In the genomic region with DNA sequence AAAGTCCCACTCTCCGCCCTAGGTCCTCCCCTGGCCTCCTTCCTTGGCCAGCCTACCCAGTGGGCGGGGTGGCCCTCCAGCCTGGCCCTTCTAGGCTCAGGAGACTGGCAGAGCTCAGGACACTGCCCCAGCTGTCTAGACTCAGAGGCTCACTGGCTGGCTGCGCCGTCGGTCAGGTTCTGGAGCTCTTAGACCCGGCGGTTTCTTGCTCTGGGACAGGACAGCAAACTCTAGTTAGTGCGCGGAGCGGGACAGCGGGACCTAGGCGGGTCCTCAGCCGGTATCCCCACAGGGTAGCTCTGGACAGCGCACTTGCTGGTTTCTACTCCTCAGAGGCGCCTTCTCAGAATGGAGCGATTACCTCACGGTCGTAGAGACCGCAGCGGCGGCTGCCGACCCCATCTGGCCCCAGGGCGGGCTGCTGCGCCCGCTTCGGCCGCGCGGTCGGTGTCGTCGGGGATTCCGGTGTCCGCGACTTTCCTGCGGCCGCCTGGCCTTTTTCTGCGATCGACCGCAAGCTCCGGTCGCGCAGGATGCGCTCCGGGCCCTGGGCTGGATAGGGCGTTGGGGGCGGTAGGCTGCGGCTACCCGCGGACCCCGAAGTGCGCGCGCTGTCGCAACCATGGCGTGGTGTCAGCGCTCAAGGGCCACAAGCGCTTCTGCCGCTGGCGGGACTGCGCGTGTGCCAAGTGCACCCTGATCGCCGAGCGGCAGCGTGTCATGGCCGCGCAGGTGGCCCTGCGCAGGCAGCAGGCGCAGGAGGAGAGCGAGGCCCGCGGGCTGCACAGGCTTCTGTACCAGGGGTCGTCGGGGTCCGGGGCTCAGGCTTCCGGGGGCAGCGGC, we compare ENCODE assay signal across 8 mouse cellular contexts. TPM values are rescaled to one million over a fixed set of nuclear protein-coding genes. Genes with fewer than 3 reads are reported as not detected.
DNase-seq lines count a peak whose midpoint lies in the region; ATAC-seq and TF ChIP-seq lines count a peak whose summit lies in the region.

No protein-coding gene starts in this region.

- H3K27me3 ChIP-seq in lung, embryonic 16.5 days (ENCODE audit: control insufficient read depth, insufficient read depth, low read depth, low read length), result peaks cover 36% of the 10 kb centered on the region
- H3K27me3 ChIP-seq in heart, embryonic 13.5 days (replicated peaks), result peaks cover 54% of the 10 kb centered on the region
- peaks cover 58% of the 10 kb centered on the region for H3K27me3 ChIP-seq in kidney, embryonic 15.5 days
- H3K27me3 ChIP-seq in stomach, postnatal 0 days (ENCODE audit: control insufficient read depth, insufficient read depth, low read length), result peaks cover 6% of the 10 kb centered on the region; the same call in 1 of the 2 replicates

- no peak for TF ChIP-seq CTCF in brain, embryonic 14.5 days (IDR thresholded peaks at IDR 0.05; ENCODE audit: borderline replicate concordance, extremely low read depth, insufficient read depth, insufficient read length)
- no peak for TF ChIP-seq CTCF in stomach, postnatal 0 days (IDR thresholded peaks at IDR 0.05; ENCODE audit: low read depth)

- TF ChIP-seq POLR2A in brain, embryonic 14.5 days (IDR thresholded peaks at IDR 0.05; ENCODE audit: borderline replicate concordance, extremely low read depth, insufficient read depth, insufficient read length, poor library complexity, severe bottlenecking), result no peak

- DNase-seq in lung, postnatal 14 days, result no peak
- peak; percentile 77 for DNase-seq in brain, embryonic 14.5 days (ENCODE audit: low read depth)
- DNase-seq in mesoderm, embryonic 11.5 days (ENCODE audit: low read depth, low spot score), result peak; percentile 48
- peak; percentile 72 for DNase-seq in stomach, postnatal 0 days (ENCODE audit: low spot score)

- peak overlapping the region; percentile 67 for H3K4me2 ChIP-seq in lung, embryonic 16.5 days (ENCODE audit: low read depth, low read length)
- H3K4me2 ChIP-seq in heart, embryonic 13.5 days, result peak overlapping the region; percentile 90
- peak overlapping the region; percentile 78 for H3K4me2 ChIP-seq in kidney, embryonic 15.5 days
- H3K4me2 ChIP-seq in stomach, postnatal 0 days (replicated peaks; ENCODE audit: low read depth), result peak overlapping the region; percentile 77

- no peak for TF ChIP-seq EP300 in stomach, postnatal 0 days (optimal IDR thresholded peaks at IDR 0.05)

- H3K9me3 ChIP-seq in lung, embryonic 16.5 days (ENCODE audit: control insufficient read depth, low read length), result no peaks in the 10 kb centered on the region
- no peaks in the 10 kb centered on the region for H3K9me3 ChIP-seq in heart, embryonic 13.5 days
- no peaks in the 10 kb centered on the region for H3K9me3 ChIP-seq in kidney, embryonic 15.5 days (replicated peaks)
- H3K9me3 ChIP-seq in stomach, postnatal 0 days (ENCODE audit: control insufficient read depth, low read length), result no peaks in the 10 kb centered on the region

- no peak overlapping the region for H3K9ac ChIP-seq in lung, embryonic 16.5 days (ENCODE audit: low read length)
- peak overlapping the region; percentile 75 for H3K9ac ChIP-seq in heart, embryonic 13.5 days
- H3K9ac ChIP-seq in kidney, embryonic 15.5 days, result peak overlapping the region; percentile 27; the same call in 1 of the 2 replicates
- H3K9ac ChIP-seq in stomach, postnatal 0 days (ENCODE audit: low read length), result peak overlapping the region; percentile 35; the same call in 1 of the 2 replicates

- H3K36me3 ChIP-seq in lung, embryonic 16.5 days (ENCODE audit: control insufficient read depth, insufficient read depth, low read length), result no peaks in the 10 kb centered on the region
- H3K36me3 ChIP-seq in heart, embryonic 13.5 days, result no peaks in the 10 kb centered on the region
- no peaks in the 10 kb centered on the region for H3K36me3 ChIP-seq in kidney, embryonic 15.5 days
- H3K36me3 ChIP-seq in stomach, postnatal 0 days (ENCODE audit: control insufficient read depth, insufficient read depth, low read length), result no peaks in the 10 kb centered on the region

- under 1% methylated on average over 78 of the region's 78 CpGs for WGBS in lung, embryonic 16.5 days
- WGBS in heart, embryonic 13.5 days, result under 1% methylated on average over 78 of the region's 78 CpGs
- under 1% methylated on average over 78 of the region's 78 CpGs for WGBS in kidney, embryonic 15.5 days
- 1% methylated on average over 63 of the region's 78 CpGs for WGBS in stomach, postnatal 0 days

- ATAC-seq in lung, embryonic 16.5 days (ENCODE audit: low read depth), result peak; percentile 71
- peak; percentile 54; the same call in 1 of the 2 replicates for ATAC-seq in heart, embryonic 13.5 days (ENCODE audit: extremely low read depth, insufficient number of reproducible peaks, low FRiP score, low TSS enrichment)
- ATAC-seq in kidney, embryonic 15.5 days (replicated peaks; ENCODE audit: low FRiP score), result peak; percentile 93
- peak; percentile 91 for ATAC-seq in stomach, postnatal 0 days (ENCODE audit: low FRiP score, low TSS enrichment)
- ATAC-seq in erythroblast, adult 5-6 weeks (replicated peaks; ENCODE audit: low FRiP score, poor library complexity, severe bottlenecking), result no peak

- no peak overlapping the region for H3K27ac ChIP-seq in lung, embryonic 16.5 days (ENCODE audit: low read length)
- no peak overlapping the region for H3K27ac ChIP-seq in heart, embryonic 13.5 days (replicated peaks)
- H3K27ac ChIP-seq in kidney, embryonic 15.5 days, result no peak overlapping the region
- H3K27ac ChIP-seq in stomach, postnatal 0 days (replicated peaks), result no peak overlapping the region

- peak overlapping the region; percentile 47 for H3K4me3 ChIP-seq in lung, embryonic 16.5 days (ENCODE audit: low read length)
- H3K4me3 ChIP-seq in heart, embryonic 13.5 days, result peak overlapping the region; percentile 65
- peak overlapping the region; percentile 51 for H3K4me3 ChIP-seq in kidney, embryonic 15.5 days (replicated peaks)
- peak overlapping the region; percentile 43 for H3K4me3 ChIP-seq in stomach, postnatal 0 days (ENCODE audit: low read depth, low read length)

- H3K4me1 ChIP-seq in lung, embryonic 16.5 days (replicated peaks; ENCODE audit: control insufficient read depth, insufficient read depth, low read length), result peaks cover 5% of the 10 kb centered on the region; the same call in 1 of the 2 replicates
- 0 out of 2 replicates have a peak, but pooled peaks cover 9% of the 10 kb centered on the region for H3K4me1 ChIP-seq in heart, embryonic 13.5 days
- peaks cover 13% of the 10 kb centered on the region for H3K4me1 ChIP-seq in kidney, embryonic 15.5 days
- H3K4me1 ChIP-seq in stomach, postnatal 0 days (replicated peaks; ENCODE audit: control insufficient read depth, insufficient read depth), result 0 out of 2 replicates have a peak, but pooled peaks cover 2% of the 10 kb centered on the region

RNA-seq across cellular contexts. Expression of a gene that starts 8.9 kb away (rescaled TPM):
- polyA plus RNA-seq in lung, embryonic 16.5 days (2015; fragmentation: Nextera tagmentation; extraction: Ambion mirVana), result not detected in 2 replicates
- 1.1 and 1.3 TPM in 2 replicates for polyA plus RNA-seq in brain, embryonic 14.5 days (2012; rRNA removed)
- 0.37 and 0.61 TPM in 2 replicates for polyA plus RNA-seq in heart, embryonic 13.5 days (2015; fragmentation: Nextera tagmentation; extraction: Ambion mirVana)
- polyA plus RNA-seq in kidney, embryonic 15.5 days (2015; fragmentation: Nextera tagmentation; extraction: Ambion mirVana), result 0.12 and 0.19 TPM in 2 replicates
- 0.08 and 0.17 TPM in 2 replicates for polyA plus RNA-seq in stomach, postnatal 0 days (2015; fragmentation: Nextera tagmentation; extraction: Ambion mirVana)
- total RNA-seq in erythroblast, adult 5-6 weeks (2015; ENCODE audit: low replicate concordance), result not detected in 2 replicates
- not detected in 2 replicates for total RNA-seq in erythroblast, adult 5-6 weeks (2017; ENCODE audit: low replicate concordance)
